Mouse (Mus musculus): ENCODE results near the gene Vwde. TPM values are rescaled to one million over a fixed set of nuclear protein-coding genes. Genes with fewer than 3 reads are reported as not detected.

Gene Vwde
- polyA plus RNA-seq (2015; fragmentation: Nextera tagmentation; extraction: Ambion mirVana), result 0.10 and 0.14 TPM in 2 replicates

GRCm38 (mm10) chr6:13224596-13225227, at the start of gene Vwde:
Gene Vwde (minus strand): TSS chr6:13224965.
- Histone ChIP-seq H3K27me3 (no peaks in the 10 kb centered on the region), H3K4me3 (peak within 1 kb of the TSS; percentile 33), H3K27ac (replicated peaks) (no peak within 1 kb of the TSS), H3K9ac (peak within 1 kb of the TSS; percentile 20; the same call in 1 of the 2 replicates), H3K4me1 (replicated peaks) (no peaks in the 10 kb centered on the region), H3K4me2 (peak within 1 kb of the TSS; percentile 62), H3K9me3 (no peaks in the 10 kb centered on the region), H3K36me3 (no peaks in the 10 kb centered on the region)
- 28% methylated on average over 15 of the region's 15 CpGs for WGBS
- peak; percentile 48; the same call in 1 of the 2 replicates for ATAC-seq (ENCODE audit: low FRiP score, low read depth)

DNA sequence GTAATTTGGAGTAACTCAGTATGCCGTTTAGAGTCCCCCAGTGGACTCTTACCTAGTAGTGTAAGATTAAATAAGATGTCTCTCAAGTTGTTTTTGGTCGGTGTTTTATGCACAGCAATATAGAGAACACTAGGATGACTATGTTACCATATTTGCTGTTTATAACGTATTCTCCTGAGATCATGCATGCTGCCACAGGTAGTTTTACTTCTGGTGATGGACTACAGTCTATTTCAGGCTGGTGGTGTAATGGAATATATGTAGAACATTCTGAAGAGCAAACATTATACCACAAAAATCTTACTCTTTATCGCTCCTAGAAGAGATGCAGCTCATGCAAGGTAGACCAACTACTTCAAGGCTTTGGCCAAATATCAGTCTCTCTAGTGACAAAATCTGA, 30.6 kb upstream of the Vwde start:
- no peak for ATAC-seq (ENCODE audit: low FRiP score, low read depth)
- no peaks in the 10 kb centered on the region for H3K27me3 ChIP-seq
- WGBS, result 89% methylated on average over 4 of the region's 4 CpGs

GRCm38 (mm10) chr6:13248317-13248969, 23.7 kb upstream of the Vwde start:
- no peak overlapping the region for H3K9ac ChIP-seq
- no peaks in the 10 kb centered on the region for H3K4me1 ChIP-seq (replicated peaks)
- H3K9me3 ChIP-seq, result no peaks in the 10 kb centered on the region
- WGBS, result 69% methylated on average over 4 of the region's 4 CpGs
- ATAC-seq (ENCODE audit: low FRiP score, low read depth), result no peak
- no peak overlapping the region for H3K4me3 ChIP-seq
- H3K4me2 ChIP-seq, result no peak overlapping the region
- H3K36me3 ChIP-seq, result no peaks in the 10 kb centered on the region
- no peak overlapping the region for H3K27ac ChIP-seq (replicated peaks)
- H3K27me3 ChIP-seq, result no peaks in the 10 kb centered on the region

More for the DNA sequence above, 30.6 kb upstream of the Vwde start:
- Histone ChIP-seq H3K4me1 (replicated peaks) (no peaks in the 10 kb centered on the region), H3K27ac (replicated peaks) (no peak overlapping the region), H3K36me3 (no peaks in the 10 kb centered on the region), H3K9ac (no peak overlapping the region), H3K4me2 (no peak overlapping the region), H3K9me3 (no peaks in the 10 kb centered on the region), H3K4me3 (no peak overlapping the region)

- no peak overlapping the region for H3K4me3 ChIP-seq
- no peaks in the 10 kb centered on the region for H3K4me1 ChIP-seq (replicated peaks)
- WGBS, result 49% methylated on average over 6 of the region's 6 CpGs
- no peaks in the 10 kb centered on the region for H3K9me3 ChIP-seq
- H3K4me2 ChIP-seq, result no peak overlapping the region
- ATAC-seq (ENCODE audit: low FRiP score, low read depth), result no peak
- no peak overlapping the region for H3K27ac ChIP-seq (replicated peaks)
- H3K9ac ChIP-seq, result no peak overlapping the region
- no peaks in the 10 kb centered on the region for H3K36me3 ChIP-seq
- H3K27me3 ChIP-seq, result no peaks in the 10 kb centered on the region
Observed at GRCm38 (mm10) chr6:13206157-13206556, 18.6 kb downstream of the Vwde start.

- Histone ChIP-seq H3K27me3 (no peaks in the 10 kb centered on the region), H3K4me3 (no peak overlapping the region), H3K9ac (no peak overlapping the region), H3K27ac (replicated peaks) (no peak overlapping the region), H3K36me3 (no peaks in the 10 kb centered on the region), H3K4me2 (no peak overlapping the region), H3K4me1 (replicated peaks) (no peaks in the 10 kb centered on the region), H3K9me3 (no peaks in the 10 kb centered on the region)
- over 99% methylated on average over 3 of the region's 3 CpGs for WGBS
- ATAC-seq (ENCODE audit: low FRiP score, low read depth), result no peak
Observed at GRCm38 (mm10) chr6:13197486-13197885, 27.3 kb downstream of the Vwde start.

GRCm38 (mm10) chr6:13186836-13187235, 37.9 kb downstream of the Vwde start:
- no peaks in the 10 kb centered on the region for H3K27me3 ChIP-seq
- ATAC-seq (ENCODE audit: low FRiP score, low read depth), result no peak
- no peaks in the 10 kb centered on the region for H3K36me3 ChIP-seq
- no peak overlapping the region for H3K27ac ChIP-seq (replicated peaks)
- H3K4me2 ChIP-seq, result no peak overlapping the region
- no peak overlapping the region for H3K9ac ChIP-seq
- H3K4me1 ChIP-seq (replicated peaks), result no peaks in the 10 kb centered on the region
- no peaks in the 10 kb centered on the region for H3K9me3 ChIP-seq
- H3K4me3 ChIP-seq, result no peak overlapping the region
- 82% methylated on average over 11 of the region's 11 CpGs for WGBS

- WGBS, result 81% methylated on average over 3 of the region's 3 CpGs
- H3K36me3 ChIP-seq, result no peaks in the 10 kb centered on the region
Observed at GRCm38 (mm10) chr6:13180061-13180460, 44.7 kb downstream of the Vwde start.

DNA sequence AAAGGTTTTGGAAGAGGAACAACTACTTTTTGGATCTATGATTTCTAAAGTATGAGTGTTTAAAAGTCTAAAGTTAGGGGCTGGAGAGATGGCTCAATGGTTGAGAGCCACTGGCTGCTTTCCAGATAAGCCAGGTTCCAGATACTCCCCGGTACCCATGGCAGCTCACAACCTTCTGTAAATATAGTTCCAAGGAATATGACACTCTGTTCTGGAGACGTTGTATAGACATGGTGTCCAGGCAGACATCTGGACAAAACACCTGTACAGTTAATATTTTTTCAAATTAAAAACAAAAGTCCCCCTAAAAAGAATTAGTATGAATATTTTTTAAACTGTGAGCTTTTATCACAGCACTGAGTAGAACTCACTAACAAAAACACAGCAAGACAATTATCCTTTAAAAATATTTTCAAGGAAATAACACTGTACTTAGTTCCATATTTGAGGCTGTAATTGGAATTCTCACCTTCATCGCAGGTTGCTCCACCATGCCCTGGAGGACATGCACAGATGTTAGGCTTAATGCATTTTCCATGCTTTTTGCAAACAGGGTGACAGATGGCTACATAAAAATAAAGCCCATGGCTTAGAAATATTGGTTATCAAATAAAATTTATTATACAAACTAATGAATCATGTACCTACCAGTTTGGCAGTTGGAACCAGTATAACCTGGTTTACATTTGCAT, 55.2 kb downstream of the Vwde start:
- Histone ChIP-seq H3K4me3 (no peak overlapping the region), H3K9ac (no peak overlapping the region), H3K4me2 (no peak overlapping the region), H3K27ac (replicated peaks) (no peak overlapping the region), H3K4me1 (replicated peaks) (no peaks in the 10 kb centered on the region), H3K27me3 (no peaks in the 10 kb centered on the region), H3K36me3 (no peaks in the 10 kb centered on the region), H3K9me3 (no peaks in the 10 kb centered on the region)
- no peak for ATAC-seq (ENCODE audit: low FRiP score, low read depth)
- 72% methylated on average over 3 of the region's 3 CpGs for WGBS

More at GRCm38 (mm10) chr6:13180061-13180460, 44.7 kb downstream of the Vwde start:
- no peak overlapping the region for H3K9ac ChIP-seq
- no peaks in the 10 kb centered on the region for H3K4me1 ChIP-seq (replicated peaks)
- ATAC-seq (ENCODE audit: low FRiP score, low read depth), result no peak
- no peak overlapping the region for H3K4me2 ChIP-seq
- no peak overlapping the region for H3K27ac ChIP-seq (replicated peaks)
- no peak overlapping the region for H3K4me3 ChIP-seq
- no peaks in the 10 kb centered on the region for H3K27me3 ChIP-seq
- H3K9me3 ChIP-seq, result no peaks in the 10 kb centered on the region

DNA sequence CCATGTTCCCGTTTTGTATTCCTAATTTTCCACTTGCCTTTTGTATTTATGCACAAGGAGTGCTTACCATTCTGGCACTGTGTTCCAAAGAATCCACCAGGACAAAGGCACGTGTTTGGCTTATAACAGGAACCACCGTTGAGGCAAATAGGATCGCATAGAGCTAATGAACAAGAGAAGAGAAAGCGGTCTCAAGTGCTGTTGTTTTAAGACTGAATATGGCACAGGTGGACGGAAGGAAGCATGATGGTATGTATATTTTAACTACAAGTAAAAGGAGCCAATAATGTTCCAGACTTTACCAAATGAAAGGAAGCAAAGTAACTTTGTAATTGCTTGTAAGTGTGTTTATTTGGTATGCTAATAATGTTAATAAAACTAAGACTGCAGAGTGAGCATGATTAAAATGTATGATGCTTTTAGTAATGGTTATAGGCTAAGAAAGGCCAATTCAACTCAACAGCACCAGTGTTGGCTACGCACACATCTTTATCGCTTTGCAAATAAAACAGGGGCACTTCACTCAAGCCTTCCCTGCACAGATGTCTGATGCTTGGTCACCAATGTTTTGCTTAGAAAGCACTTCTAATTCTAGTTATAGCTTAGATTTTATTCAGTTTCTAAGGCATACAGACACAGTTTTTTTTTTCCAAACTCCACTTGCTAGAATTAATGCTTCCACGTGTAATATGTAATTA, 58.4 kb downstream of the Vwde start:
- ATAC-seq (ENCODE audit: low FRiP score, low read depth), result no peak

DNA sequence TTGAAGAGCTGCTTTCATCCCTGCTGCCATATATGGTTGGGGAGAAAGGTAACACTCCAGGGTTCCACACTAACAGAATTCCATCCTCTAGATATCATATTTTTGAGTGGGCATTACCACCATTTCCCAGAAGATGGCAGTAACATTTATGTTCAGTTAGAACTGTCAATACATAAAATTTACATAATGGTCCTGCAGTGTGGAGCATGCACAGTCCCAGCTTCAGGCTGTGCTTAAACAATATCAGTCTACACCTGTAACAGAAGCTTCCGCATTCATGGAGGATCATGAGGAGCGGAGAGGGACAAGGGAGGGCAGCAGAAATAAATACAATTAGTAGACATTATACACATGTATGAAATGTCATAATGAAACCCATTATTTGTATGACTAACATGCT, 65.3 kb downstream of the Vwde start:
- no peak overlapping the region for H3K4me3 ChIP-seq
- H3K4me1 ChIP-seq (replicated peaks), result no peaks in the 10 kb centered on the region
- ATAC-seq (ENCODE audit: low FRiP score, low read depth), result no peak; the same call in 1 of the 2 replicates
- no peaks in the 10 kb centered on the region for H3K27me3 ChIP-seq
- no peak overlapping the region for H3K27ac ChIP-seq (replicated peaks)
- no peak overlapping the region for H3K4me2 ChIP-seq
- 81% methylated on average over 2 of the region's 2 CpGs for WGBS
- no peaks in the 10 kb centered on the region for H3K36me3 ChIP-seq
- no peak overlapping the region for H3K9ac ChIP-seq
- no peaks in the 10 kb centered on the region for H3K9me3 ChIP-seq

More for the DNA sequence above, 58.4 kb downstream of the Vwde start:
- Histone ChIP-seq H3K4me2 (no peak overlapping the region), H3K4me3 (no peak overlapping the region), H3K9me3 (no peaks in the 10 kb centered on the region), H3K4me1 (replicated peaks) (no peaks in the 10 kb centered on the region), H3K36me3 (no peaks in the 10 kb centered on the region), H3K9ac (no peak overlapping the region), H3K27ac (replicated peaks) (no peak overlapping the region), H3K27me3 (no peaks in the 10 kb centered on the region)
- 74% methylated on average over 9 of the region's 9 CpGs for WGBS

DNA sequence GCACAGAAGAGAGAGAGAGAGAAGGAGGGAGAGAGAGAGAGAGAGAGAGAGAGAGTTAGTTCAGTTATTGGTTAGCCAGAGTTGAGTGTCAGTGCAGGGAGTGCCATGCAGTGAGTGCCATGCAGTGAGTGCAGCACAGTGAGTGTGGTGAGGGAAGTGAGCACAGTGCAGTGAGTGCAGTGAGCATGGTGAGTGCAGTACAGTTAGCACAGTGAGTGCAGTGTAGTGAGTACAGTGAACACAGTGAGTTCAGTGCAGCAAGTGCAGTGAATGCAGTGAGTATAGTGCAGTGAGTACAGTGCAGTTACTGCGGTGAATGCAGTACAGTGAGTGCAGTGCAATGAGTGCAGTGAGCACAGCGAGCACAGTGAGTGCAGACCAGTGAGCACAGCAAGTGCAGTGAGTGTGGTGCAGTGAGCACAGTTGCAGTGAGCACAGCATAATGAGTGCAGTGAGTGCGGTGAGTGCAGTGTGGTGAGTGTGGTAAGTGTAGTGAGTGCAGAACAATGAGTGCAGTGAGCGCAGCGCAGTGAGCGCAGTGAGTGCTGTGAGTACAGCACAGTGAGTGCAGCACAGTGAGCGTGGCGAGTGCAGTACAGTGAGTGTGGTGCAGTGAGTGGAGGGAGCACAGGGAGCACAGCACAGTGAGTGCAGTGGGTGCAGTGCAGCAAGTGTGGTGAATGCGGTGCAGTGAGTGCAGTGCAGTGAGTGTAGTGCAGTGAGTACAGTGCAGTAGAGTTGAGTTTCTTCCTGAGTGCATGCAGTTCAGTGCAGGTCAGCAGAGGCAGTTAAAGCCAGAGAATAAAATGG, 70.7 kb downstream of the Vwde start:
- Histone ChIP-seq H3K4me2 (no peak overlapping the region), H3K4me1 (replicated peaks) (no peaks in the 10 kb centered on the region), H3K4me3 (no peak overlapping the region), H3K9me3 (no peaks in the 10 kb centered on the region), H3K9ac (no peak overlapping the region), H3K27ac (replicated peaks) (no peak overlapping the region), H3K27me3 (no peaks in the 10 kb centered on the region), H3K36me3 (no peaks in the 10 kb centered on the region)
- 97% methylated on average over 9 of the region's 9 CpGs for WGBS
- peak; percentile 45; the same call in 1 of the 2 replicates for ATAC-seq (ENCODE audit: low FRiP score, low read depth)
